Mouse (Mus musculus): ENCODE measurements around the gene Aco1. TPM values are rescaled to one million over a fixed set of nuclear protein-coding genes. Genes with fewer than 3 reads are reported as not detected.

Aco1 gene
- polyA plus RNA-seq (2014; fragmentation: Illumina TruSeq; extraction: RNeasy Lipid Tissue Mini Kit (QIAGEN cat#74804); ENCODE audit: low read depth, low replicate concordance) = 126 TPM

DNA sequence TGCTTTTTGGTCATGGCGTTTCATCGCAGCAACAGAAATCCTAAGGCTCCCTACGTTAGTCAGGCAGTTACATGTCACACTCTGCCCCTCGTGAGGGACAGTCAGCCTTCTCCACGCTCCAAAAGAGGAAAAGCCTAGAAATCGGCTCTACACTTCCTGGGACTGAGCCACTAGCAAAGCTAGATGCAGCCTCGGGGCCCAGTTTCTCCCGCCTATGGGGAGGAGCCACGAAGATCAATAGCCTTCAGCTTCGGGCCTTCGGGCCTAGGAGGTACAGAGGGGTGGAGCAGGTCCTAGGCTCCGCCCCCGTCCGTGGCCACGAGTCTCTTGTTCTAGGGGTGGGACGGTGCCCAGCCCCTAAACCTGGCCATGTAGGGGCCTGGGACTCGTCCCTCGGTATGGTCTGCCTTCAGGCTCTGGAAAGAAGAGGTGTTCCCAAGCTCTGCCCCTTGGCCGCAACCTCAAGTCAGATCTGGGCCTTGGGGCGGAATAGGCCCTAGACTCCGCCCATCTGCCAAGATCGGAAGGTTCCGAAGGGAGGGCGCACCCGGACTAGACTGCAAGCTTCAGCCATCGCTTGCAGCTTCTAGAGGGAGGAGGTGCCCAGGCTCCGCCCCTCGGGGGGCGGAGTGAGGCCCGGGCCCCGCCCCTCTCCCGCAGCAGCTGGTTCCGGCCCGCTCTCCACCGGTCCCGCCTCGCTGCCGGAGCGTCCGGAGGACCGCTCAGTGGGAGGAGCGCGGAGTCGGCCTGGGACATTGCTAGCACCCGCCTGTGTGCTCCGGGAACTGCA lies at the start of gene Aco1:
Gene Aco1 (plus strand): TSS at position 339 of the 790 bp plus-strand sequence.

DNA sequence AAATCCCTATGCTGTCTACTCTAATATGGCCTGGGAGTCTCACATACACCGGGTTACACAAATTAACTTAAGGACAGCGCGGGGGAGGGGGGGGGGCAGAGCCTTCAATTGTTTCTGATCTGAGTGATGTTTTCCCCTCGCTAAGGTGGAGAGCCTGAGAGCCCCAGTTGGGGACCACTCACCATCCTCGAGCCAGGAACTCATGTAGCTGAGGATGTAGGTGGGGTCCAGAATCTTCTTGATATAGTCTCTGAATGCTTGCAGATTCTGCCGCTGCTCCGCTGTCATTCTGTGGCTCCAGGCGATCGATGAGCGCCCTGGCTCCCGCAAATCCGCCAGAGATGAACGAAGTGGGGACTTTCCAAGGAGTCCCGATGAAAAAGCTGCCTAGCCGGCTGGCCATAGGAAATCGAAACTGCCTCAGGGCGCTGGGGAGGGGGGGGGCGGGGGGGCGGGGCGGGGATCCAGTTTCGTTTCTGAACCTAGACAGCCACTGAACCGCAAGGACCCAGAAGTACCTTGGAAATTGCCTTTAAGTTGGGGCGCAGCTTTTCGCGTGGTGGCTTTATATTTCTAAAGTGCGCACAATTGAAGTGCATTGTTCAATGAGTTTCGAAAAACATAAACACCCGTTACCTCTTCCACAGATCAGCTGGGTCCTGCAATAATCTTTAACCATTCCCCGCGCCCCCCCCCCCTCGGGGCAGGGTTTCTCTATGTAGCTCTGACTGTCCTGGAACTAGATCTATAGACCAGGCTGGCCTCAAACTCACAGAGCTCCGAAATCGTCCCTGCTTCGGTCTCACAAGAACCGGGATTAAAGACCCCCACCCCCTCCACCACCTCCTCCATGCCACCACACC lies 96.8 kb downstream of the Aco1 start, which contains the start of gene Ddx58:
Gene Ddx58 (minus strand): TSS at position 420 of the 863 bp plus-strand sequence.

Other genes starting within 250 kb of the Aco1 start
- 22.1 TPM for gene Ddx58, start 96.7 kb downstream of the Aco1 start, polyA plus RNA-seq (2014; fragmentation: Illumina TruSeq; extraction: RNeasy Lipid Tissue Mini Kit (QIAGEN cat#74804); ENCODE audit: low read depth, low replicate concordance)
- gene Smim27, start 126.5 kb downstream of the Aco1 start, polyA plus RNA-seq (2014; fragmentation: Illumina TruSeq; extraction: RNeasy Lipid Tissue Mini Kit (QIAGEN cat#74804); ENCODE audit: low read depth, low replicate concordance) = 17.5 TPM
- 17.9 TPM for gene Topors, start 126.8 kb downstream of the Aco1 start, polyA plus RNA-seq (2014; fragmentation: Illumina TruSeq; extraction: RNeasy Lipid Tissue Mini Kit (QIAGEN cat#74804); ENCODE audit: low read depth, low replicate concordance)
- 133 TPM for gene Ndufb6, start 136.3 kb downstream of the Aco1 start, polyA plus RNA-seq (2014; fragmentation: Illumina TruSeq; extraction: RNeasy Lipid Tissue Mini Kit (QIAGEN cat#74804); ENCODE audit: low read depth, low replicate concordance)

Measured in adipose tissue, adult 10 weeks (tissue).